ENCODE assay signal across 19 mouse cellular contexts in the genomic region with DNA sequence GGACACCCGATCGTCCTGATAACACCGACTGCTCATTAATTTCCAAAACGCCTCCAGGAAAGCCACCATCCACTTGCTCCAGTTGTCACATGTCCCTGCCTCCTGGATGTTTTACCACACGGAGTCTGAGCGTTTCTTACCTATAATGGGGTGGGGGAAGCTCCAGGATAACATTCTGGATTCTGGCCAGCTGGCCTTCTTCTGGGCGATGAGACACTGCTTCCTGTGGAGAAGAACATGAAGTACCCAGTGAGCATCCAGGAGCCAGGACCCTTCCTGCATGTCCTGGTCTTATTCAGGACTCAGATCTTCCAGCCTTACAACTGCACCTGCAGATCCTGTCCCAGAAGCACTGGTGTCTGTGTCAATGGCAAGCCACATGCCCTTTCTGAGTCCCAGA.
DNase-seq lines count a peak whose midpoint lies in the region; ATAC-seq and TF ChIP-seq lines count a peak whose summit lies in the region.
"Had no signal": no experiment of that assay in that cellular context is flagged by ENCODE, and none has a peak within 500 bp of the region (broad histone marks: within the 10 kb centered on the region; RNA-seq: fewer than 3 reads in every experiment).

No protein-coding gene starts in this region.

- no peak overlapping the region for H3K4me3 ChIP-seq in heart, adult 2 months
- H3K4me3 ChIP-seq in kidney, adult 2 months (ENCODE audit: insufficient read depth, low read depth, low read length) = no peak overlapping the region
- H3K4me3 ChIP-seq in lung, postnatal 0 days (ENCODE audit: low read depth, low read length) = no peak overlapping the region
- H3K4me3 ChIP-seq in heart, postnatal 0 days (ENCODE audit: low read depth, low read length) = no peak overlapping the region
- H3K4me3 ChIP-seq: embryonic facial prominence, embryonic 12.5 days; erythroblast, embryonic 14.5 days; limb, embryonic 15.5 days; midbrain, embryonic 15.5 days; myocyte; neural tube, embryonic 15.5 days had no signal

- WGBS in heart, adult 2 months = 40% methylated on average over 7 of the region's 7 CpGs
- 72% methylated on average over 7 of the region's 7 CpGs for WGBS in kidney, adult 2 months
- WGBS in lung, postnatal 0 days = 60% methylated on average over 7 of the region's 7 CpGs
- 33% methylated on average over 7 of the region's 7 CpGs for WGBS in heart, postnatal 0 days

- ATAC-seq in lung, postnatal 0 days = peak; percentile 8; the same call in 1 of the 2 replicates
- ATAC-seq in heart, postnatal 0 days (ENCODE audit: insufficient read depth, low read depth) = no peak
- ATAC-seq: forebrain, embryonic 14.5 days; midbrain, embryonic 15.5 days had no signal

- no peaks in the 10 kb centered on the region for H3K27me3 ChIP-seq in heart, adult 2 months (ENCODE audit: control insufficient read depth, insufficient read depth, low read length)
- no peaks in the 10 kb centered on the region for H3K27me3 ChIP-seq in kidney, adult 2 months (replicated peaks; ENCODE audit: control insufficient read depth, insufficient read depth, low read length)
- H3K27me3 ChIP-seq in lung, postnatal 0 days (replicated peaks; ENCODE audit: insufficient read depth, low read length) = no peaks in the 10 kb centered on the region
- no peaks in the 10 kb centered on the region for H3K27me3 ChIP-seq in heart, postnatal 0 days (ENCODE audit: control insufficient read depth, insufficient read depth, low read length)
- H3K27me3 ChIP-seq: embryonic facial prominence, embryonic 12.5 days; limb, embryonic 15.5 days; midbrain, embryonic 15.5 days; neural tube, embryonic 15.5 days had no signal

- no peak for TF ChIP-seq CTCF in heart, adult 2 months (IDR thresholded peaks at IDR 0.05)
- no peak for TF ChIP-seq CTCF in kidney, adult 2 months (conservative IDR thresholded peaks at IDR 0.05; ENCODE audit: insufficient read depth, insufficient read length, low read depth, low read length)
- no peak for TF ChIP-seq CTCF in lung, postnatal 0 days (IDR thresholded peaks at IDR 0.05)
- no peak for TF ChIP-seq CTCF in heart, postnatal 0 days (IDR thresholded peaks at IDR 0.05; ENCODE audit: low read depth)

- 0 out of 2 replicates have a peak, but pooled peaks cover 2% of the 10 kb centered on the region for H3K79me2 ChIP-seq in heart, adult 2 months (replicated peaks; ENCODE audit: control insufficient read depth, insufficient read depth, low read length)

- H3K9ac ChIP-seq in heart, adult 2 months (ENCODE audit: low read depth, low read length) = no peak overlapping the region
- H3K9ac ChIP-seq in lung, postnatal 0 days (replicated peaks; ENCODE audit: low read depth) = no peak overlapping the region
- no peak overlapping the region for H3K9ac ChIP-seq in heart, postnatal 0 days (replicated peaks; ENCODE audit: low read depth, low read length)
- H3K9ac ChIP-seq: embryonic facial prominence, embryonic 12.5 days; limb, embryonic 15.5 days; midbrain, embryonic 15.5 days; neural tube, embryonic 15.5 days had no signal

- TF ChIP-seq POLR2A in heart, adult 2 months (IDR thresholded peaks at IDR 0.05; ENCODE audit: insufficient read depth, low read depth, low read length) = no peak
- no peak for TF ChIP-seq POLR2A in kidney, adult 2 months (IDR thresholded peaks at IDR 0.05; ENCODE audit: low read depth, low read length)

- no peak for TF ChIP-seq EP300 in heart, adult 2 months (IDR thresholded peaks at IDR 0.05; ENCODE audit: insufficient read depth, low read depth, low read length)
- TF ChIP-seq EP300 in lung, postnatal 0 days (IDR thresholded peaks at IDR 0.05) = no peak
- no peak for TF ChIP-seq EP300 in heart, postnatal 0 days (IDR thresholded peaks at IDR 0.05; ENCODE audit: low read depth)

- H3K4me1 ChIP-seq in heart, adult 2 months (ENCODE audit: control insufficient read depth, insufficient read depth, low read length) = peaks cover 22% of the 10 kb centered on the region
- H3K4me1 ChIP-seq in kidney, adult 2 months (ENCODE audit: control insufficient read depth, insufficient read depth, low read length) = no peaks in the 10 kb centered on the region
- H3K4me1 ChIP-seq in lung, postnatal 0 days (ENCODE audit: insufficient read depth, low read depth, low read length) = peaks cover 19% of the 10 kb centered on the region
- H3K4me1 ChIP-seq in heart, postnatal 0 days (ENCODE audit: control insufficient read depth, insufficient read depth) = peaks cover 76% of the 10 kb centered on the region
- H3K4me1 ChIP-seq: embryonic facial prominence, embryonic 12.5 days; limb, embryonic 15.5 days; midbrain, embryonic 15.5 days; neural tube, embryonic 15.5 days had no signal

- peaks cover 16% of the 10 kb centered on the region for H3K36me3 ChIP-seq in heart, adult 2 months (ENCODE audit: control insufficient read depth, insufficient read depth, low read length)
- no peaks in the 10 kb centered on the region for H3K36me3 ChIP-seq in kidney, adult 2 months (ENCODE audit: control insufficient read depth, insufficient read depth, low read length)
- peaks cover 11% of the 10 kb centered on the region; the same call in 1 of the 2 replicates for H3K36me3 ChIP-seq in lung, postnatal 0 days (ENCODE audit: insufficient read depth, low read length)
- peaks cover 47% of the 10 kb centered on the region for H3K36me3 ChIP-seq in heart, postnatal 0 days (replicated peaks; ENCODE audit: control insufficient read depth, insufficient read depth, low read length)
- H3K36me3 ChIP-seq: midbrain, embryonic 15.5 days; neural tube, embryonic 15.5 days had no signal

- intact Hi-C loops in heart, adult 2 months (cut with DNase I) = loop anchor here (10.0 kb wide), 1 partner anchor 49 kb away; no protein-coding TSS in a partner anchor
- intact Hi-C loops in heart, postnatal 36 days (cut with DNase I) = loop anchor here (5.0 to 10.0 kb wide), 2 partner anchors 42 to 99 kb away; no protein-coding TSS in a partner anchor

- no peak for DNase-seq in heart, adult 2 months
- DNase-seq in heart, postnatal 36 days = no peak
- peak; percentile 45 for DNase-seq in kidney, adult 2 months
- DNase-seq in kidney, postnatal 10 days = no peak
- no peak for DNase-seq in lung, postnatal 0 days (ENCODE audit: low spot score)
- no peak for DNase-seq in lung, postnatal 10 days
- no peak for DNase-seq in heart, postnatal 0 days (ENCODE audit: low spot score)
- DNase-seq in urinary bladder, adult 18-20 months (ENCODE audit: low spot score in 2 of 2) = no peak
- DNase-seq: B cell, adult 2 months; cerebellum, adult 9-11 months; gastrocnemius, postnatal 25 days; thymus, postnatal 36 days had no signal

- peak overlapping the region; percentile 69 for H3K27ac ChIP-seq in heart, adult 2 months
- H3K27ac ChIP-seq in kidney, adult 2 months (ENCODE audit: insufficient read depth, low read depth, low read length) = peak overlapping the region; percentile 10; the same call in 1 of the 2 replicates
- H3K27ac ChIP-seq in lung, postnatal 0 days (ENCODE audit: low read length) = peak overlapping the region; percentile 57; the same call in 1 of the 2 replicates
- H3K27ac ChIP-seq in heart, postnatal 0 days (ENCODE audit: low read depth) = peak overlapping the region; percentile 80
- H3K27ac ChIP-seq: embryonic facial prominence, embryonic 12.5 days; limb, embryonic 15.5 days; midbrain, embryonic 15.5 days; neural tube, embryonic 15.5 days had no signal

- H3K4me2 ChIP-seq in lung, postnatal 0 days (replicated peaks; ENCODE audit: low read depth, low read length) = no peak overlapping the region
- no peak overlapping the region for H3K4me2 ChIP-seq in heart, postnatal 0 days (ENCODE audit: low read depth, low read length)
- H3K4me2 ChIP-seq: embryonic facial prominence, embryonic 12.5 days; limb, embryonic 15.5 days; midbrain, embryonic 15.5 days; neural tube, embryonic 15.5 days had no signal

- no peaks in the 10 kb centered on the region for H3K9me3 ChIP-seq in lung, postnatal 0 days (ENCODE audit: low read length)
- no peaks in the 10 kb centered on the region for H3K9me3 ChIP-seq in heart, postnatal 0 days (replicated peaks; ENCODE audit: control insufficient read depth, low read length)
- H3K9me3 ChIP-seq: embryonic facial prominence, embryonic 12.5 days; limb, embryonic 15.5 days; midbrain, embryonic 15.5 days; neural tube, embryonic 15.5 days had no signal

Comparison
In these comparisons a context has a peak if more than half of its experiments do, and no peak if none do; other contexts are left out.
1. H3K27ac ChIP-seq: peak in every context shown above with its lines; median percentile 80 in heart, postnatal 0 days; 69 in heart, adult 2 months; 57 in lung, postnatal 0 days; 10 in kidney, adult 2 months.